Mouse (Mus musculus): ENCODE data around the gene 1700025G04Rik.

The 1700025G04Rik gene

DNA sequence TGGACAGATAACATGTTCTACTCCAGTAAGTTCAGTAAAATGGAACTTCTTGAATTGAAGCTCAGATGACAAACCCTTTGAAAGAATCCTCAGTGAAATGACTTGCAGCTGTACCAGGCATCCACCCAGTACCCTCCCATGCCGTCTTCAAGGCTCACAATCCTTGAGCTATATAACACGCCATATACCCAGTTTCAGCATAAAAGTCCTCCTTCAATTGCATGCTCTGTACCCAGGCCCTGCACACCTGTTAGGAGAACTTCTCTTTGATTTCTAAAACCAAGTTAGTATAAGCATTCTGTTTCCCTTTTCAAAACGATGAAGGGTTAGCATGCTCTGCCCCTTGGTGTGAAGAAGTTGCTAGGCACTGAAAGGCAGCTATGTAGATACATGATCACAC is 56.2 kb downstream of the 1700025G04Rik start:
- DNase-seq (ENCODE audit: low read depth, low spot score) = no peak

DNA sequence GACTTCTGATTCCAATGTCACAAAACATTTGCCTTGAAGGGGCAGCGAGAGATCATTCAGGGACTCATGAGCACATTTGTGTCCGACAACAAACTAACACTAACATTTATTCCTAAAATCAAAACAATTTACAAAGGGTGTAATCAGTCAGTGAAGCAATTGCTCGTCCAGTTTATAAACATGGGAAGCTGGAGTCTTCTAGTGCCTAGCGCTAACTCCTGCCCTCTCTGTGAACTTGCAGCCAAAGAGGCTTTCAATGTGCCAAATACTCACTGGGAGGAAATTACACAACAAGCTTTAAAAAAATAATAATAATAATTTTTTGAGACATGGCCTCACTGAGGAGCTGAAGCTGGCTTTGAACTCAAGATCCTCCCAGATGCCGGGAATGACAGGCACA is 57.8 kb downstream of the 1700025G04Rik start:
- no peak for DNase-seq (ENCODE audit: low read depth, low spot score)

DNA sequence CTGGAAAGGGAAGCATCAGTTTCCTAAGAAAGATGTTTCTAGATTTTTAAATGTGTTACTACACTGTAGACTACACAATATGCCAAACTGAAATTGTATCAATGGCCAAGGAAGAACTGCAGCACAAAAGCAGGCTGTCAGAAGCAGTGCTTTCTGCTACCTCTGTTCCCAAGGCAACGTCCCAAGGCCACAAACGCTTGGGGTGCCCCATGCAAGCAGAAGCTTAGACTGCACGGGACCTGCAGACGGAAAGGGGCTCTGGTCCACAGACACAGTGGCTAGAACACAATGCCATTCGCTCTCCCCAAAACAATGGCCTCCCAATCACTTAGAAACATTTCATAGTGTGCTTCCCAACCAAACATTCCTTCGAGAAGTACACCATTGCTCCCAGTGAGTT is 59.4 kb downstream of the 1700025G04Rik start:
- no peak for DNase-seq (ENCODE audit: low read depth, low spot score)

DNA sequence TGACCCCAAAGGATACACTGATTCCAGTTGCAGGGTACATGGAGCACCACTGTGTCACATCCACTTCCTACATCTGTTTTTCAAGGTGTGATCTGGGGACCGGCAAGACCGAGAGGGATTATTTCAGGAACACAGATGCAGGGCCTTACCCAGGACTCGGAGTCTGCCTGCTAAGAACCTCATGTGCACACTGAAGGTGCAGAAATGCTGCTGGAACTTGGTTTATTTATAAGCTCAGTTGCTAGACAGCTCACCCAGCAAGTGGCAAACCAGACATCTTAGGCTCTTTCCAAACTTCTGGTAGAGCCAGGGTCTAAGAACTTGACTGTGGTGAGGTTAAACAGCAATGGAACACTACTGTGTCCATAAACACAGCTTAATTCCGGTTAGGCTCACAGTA is 61.2 kb downstream of the 1700025G04Rik start:
- DNase-seq (ENCODE audit: low read depth, low spot score) = no peak

DNA sequence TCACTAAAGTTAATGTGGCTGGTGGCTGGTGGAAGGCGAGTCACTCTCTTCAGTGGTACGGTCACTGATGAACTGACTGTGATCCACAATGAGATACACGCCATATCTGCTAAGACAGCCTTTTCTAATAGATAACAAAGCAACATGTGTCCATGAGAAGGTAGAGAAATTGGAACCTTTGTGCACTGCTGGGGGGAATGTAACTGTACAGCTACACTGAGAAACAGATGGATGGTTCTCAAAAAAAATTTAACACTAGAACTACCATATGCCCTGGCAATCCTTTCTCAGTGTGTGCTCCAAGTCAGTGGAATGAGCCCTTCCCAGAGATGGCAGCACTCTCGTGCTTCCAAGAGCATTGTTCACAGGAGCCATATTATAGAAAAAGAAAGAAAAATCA is 63.2 kb downstream of the 1700025G04Rik start:
- DNase-seq (ENCODE audit: low read depth, low spot score) = no peak

DNA sequence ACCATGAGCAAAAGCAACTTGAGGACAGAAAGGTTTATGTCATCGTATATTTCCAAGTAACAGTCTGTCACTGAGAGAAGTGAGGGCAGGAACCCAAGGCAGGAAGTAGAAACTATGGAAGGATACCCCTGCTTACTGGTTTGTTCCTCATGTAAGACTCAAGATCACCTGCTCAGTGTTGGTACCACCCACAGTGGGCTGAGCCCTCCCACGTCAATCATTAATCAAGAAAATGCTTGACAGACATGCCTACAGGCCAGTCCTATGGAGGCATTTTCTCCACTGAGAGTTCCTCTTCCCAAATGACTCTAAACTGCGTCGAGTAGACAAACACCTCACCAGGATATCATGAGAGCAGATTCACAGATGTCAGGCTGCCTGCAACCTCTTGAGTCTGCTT is 64.6 kb downstream of the 1700025G04Rik start:
- DNase-seq (ENCODE audit: low read depth, low spot score) = no peak

DNA sequence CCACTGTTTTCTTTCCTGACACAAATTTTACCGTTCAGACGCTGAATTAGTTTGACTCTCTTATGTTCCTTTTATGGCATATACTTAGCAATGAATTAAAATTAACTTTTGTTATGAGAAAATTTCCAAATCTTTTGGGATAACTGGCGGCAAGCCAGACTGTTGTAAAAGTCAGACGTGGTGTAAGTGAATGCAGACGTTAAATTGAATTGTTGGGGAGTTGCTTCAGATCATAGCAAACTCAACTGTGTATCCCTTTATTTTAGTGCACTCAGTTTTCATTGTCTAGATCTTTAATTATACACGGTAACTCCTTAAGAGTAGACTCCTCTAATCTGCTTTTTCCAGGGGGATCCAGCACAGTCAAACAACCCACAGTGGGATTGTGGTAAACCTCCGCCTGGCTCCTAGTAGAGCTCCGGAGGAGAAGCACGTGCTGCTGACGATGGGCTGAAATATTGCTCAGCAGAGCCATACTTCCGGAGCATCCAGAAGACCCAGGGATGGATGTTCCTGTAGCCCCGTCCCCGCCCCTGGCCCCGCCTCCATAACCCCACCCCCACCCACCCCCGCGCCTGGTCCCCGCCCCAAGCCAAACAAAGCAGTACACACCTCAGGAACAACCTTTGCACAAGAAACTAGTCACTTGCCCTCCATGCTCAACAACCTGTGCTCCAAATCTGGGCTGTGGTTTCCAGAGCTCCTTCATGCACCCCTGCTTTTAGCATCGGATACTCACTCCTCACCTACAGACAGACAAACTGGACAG is 65.7 kb downstream of the 1700025G04Rik start:
- DNase-seq (ENCODE audit: low read depth, low spot score) = no peak

DNA sequence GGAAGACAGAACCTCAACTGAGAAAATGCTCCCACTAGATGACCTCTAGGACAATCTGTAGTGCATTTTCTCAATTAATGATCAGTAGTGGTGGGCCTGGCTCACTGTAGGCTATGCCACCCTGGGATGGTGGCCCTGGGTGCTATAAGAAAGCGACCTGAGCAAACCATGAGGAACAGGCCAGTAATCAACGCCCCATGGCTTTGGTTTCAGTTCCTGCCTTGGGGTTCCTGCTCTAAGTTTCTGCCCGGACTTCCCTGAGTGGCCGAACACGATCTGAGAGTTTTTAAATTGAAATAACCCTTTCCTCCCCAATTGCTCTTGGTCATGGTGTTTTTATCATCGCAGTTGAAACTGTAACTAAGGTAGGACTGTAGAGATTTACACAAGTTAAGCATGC is 69.1 kb downstream of the 1700025G04Rik start:
- DNase-seq (ENCODE audit: low read depth, low spot score) = no peak

DNA sequence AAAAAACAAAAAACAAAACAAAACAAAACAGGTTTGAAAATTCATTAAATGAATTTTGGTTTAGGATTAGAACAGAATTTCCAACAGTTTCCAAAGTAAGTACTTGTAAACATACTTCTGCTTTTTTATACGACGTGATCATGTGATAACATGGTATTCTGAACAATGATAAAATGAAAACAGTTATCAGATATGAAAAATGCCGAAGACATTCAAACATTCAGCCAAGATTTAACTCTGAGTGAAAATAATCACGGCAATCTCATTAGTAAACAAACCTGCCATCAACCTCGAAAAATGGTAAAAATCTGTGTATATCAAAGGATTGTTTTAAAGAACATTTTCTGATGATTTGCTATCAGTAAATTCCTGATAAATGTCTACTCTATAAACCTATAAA is 69.9 kb downstream of the 1700025G04Rik start:
- DNase-seq (ENCODE audit: low read depth, low spot score) = no peak

DNA sequence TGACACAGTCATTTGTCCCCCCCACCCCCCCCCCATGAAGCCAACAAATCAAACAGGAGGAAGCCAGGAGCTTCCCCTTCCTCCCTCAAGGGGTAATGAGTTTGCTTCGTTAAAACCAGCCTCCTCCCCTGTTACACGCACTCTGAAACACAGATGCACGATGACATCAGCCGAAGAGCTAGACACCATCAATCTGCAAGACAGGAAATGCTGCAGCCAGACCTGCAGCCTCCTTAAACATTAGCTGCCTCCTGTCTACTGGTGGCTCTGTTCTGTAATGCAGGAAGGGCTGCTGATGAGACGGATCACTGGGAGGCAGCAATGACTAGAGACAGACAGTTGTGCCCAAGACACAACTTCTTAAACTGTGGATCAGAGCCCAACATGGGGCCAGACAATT is 70.7 kb downstream of the 1700025G04Rik start:
- DNase-seq (ENCODE audit: low read depth, low spot score) = no peak

DNA sequence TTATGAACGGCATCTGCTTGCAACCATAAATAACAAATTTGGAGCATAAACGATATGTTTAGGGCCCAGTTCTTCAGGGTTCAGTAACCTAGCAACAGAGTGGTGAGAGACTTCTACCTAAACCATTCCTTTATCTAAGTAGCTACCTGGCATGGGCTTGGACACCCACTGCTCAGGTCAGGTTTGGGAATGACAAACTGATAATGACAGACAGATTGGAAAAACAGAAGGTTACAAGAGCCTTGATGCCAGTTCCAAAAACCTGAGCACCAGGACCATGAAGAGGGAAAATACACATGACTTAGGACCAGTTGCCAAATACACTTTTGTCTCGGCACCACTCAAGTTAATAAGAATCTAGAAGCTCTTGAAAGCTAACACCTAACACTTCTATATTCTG is 71.6 kb downstream of the 1700025G04Rik start:
- DNase-seq (ENCODE audit: low read depth, low spot score) = no peak

DNA sequence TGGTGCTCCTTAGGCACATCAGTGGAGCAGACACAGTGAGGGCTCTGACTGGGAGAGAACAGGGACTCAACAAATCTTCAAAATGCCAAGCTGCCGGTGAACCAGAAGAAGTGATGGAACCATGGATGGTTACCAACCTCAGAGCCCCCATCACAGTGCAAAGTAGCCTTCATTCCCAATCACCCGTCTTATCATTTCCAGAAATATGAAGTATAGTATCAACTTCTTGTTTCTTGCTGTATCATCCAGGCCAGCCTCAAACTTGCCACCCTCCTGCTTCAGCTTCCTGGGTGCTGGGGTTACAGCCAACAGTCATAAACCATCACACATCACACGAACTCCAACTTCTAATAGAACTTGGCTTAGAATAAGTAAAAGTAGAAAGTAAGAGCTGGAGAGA is 73.3 kb downstream of the 1700025G04Rik start:
- DNase-seq (ENCODE audit: low read depth, low spot score) = no peak

DNA sequence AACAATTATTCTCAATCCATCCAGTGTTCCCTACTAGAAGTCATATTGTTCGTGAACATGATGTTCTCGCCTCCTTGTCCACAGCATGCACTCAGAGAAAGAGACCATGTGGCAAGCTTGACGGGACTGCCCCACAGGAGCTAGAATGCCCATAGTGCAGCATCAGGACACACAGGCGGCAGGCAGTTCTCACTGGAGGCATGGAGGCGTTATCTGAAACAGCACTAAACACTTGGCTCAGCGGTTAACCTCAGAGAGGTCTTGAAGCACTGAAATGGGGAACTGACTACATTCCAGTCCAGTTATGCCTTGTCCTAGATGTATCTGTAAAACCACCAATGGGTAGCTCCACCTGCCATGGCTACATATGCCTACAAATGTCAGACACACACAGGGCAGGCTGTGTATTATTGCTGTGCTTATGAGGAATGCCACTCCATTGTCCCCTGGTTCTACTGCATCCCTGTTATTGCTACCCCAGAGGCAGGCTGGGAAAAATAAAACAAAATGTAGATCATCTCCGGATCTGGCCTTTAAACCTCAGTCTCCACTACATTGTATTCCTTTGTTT is 74.3 kb downstream of the 1700025G04Rik start:
- DNase-seq (ENCODE audit: low read depth, low spot score) = no peak

DNA sequence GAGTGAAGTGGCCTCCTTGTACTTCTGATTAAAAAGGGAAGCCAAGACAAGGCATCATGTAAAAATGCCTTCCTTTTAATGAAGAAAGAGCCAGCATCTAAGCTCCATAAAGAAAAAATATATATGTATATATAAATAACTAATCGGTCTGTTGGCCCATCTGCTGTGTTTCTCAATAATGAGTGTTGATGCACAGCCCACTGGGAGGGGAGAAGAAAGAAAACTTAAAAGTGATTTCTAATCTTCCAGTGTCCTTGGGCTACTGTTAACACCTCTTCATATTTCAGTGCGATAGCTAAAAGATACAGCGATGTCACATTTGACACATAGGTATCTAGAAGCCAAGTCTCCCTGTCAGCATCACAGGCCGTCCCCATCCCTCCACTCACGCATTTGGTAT is 78.2 kb downstream of the 1700025G04Rik start:
- DNase-seq (ENCODE audit: low read depth, low spot score) = no peak

DNA sequence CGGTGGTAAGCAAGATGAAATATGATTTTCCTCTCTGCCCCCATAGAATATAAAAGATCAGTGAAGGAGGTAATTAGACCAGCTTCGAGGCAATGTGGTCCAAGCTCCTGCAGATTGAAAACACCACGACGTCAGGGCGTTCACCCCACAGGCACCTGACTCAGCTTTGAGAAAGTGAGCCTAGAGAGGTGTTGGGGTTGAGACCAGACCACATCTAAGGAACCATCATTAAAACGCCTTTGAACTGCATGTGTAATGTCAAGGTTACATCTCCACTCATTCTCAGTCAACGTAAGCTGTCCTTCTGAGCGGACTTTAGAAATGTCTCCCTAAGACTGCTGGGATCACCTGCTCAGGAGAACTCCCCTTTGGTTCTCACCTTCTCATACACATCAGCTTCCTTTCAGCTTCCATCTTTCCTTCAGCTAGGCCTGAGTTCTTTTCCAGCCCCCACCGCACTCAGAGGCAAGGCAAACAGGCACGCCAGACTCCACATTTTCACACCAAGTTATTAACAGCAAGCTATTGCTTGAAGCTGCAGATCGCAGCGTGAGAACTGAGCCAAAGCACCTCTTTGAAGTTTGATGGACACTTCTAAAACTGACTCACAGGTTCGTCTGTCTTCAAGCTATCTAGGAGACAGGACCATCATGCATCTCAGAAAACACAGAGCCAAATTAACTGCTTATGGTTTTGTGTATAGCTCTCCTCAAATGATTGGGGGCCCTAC is 79.5 kb downstream of the 1700025G04Rik start:
- DNase-seq (ENCODE audit: low read depth, low spot score) = no peak

DNA sequence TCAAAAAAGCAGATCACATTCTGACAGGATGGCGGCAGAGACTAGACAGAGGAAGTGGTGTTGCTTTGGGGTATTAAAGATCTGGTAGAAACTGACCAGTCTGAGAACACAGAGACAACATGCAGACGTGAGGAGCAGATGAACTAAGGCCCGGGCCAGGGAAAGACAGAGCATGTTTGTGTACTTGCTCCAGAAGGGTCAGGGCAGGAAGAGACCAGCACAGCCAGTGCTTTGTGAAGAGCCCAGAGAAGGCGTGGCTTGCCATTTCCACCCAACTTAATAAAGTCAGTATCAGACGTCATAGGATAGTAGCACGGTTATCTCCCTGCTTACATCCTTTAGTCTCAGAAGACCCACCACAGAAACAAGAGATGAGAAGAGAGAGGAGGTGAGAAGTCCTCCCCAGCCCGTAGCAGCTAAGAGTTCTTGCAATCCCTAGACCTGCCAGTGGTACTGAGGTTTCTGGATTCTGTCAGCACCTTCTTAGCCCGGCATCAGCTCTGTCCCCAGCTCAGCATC is 81.4 kb downstream of the 1700025G04Rik start:
- DNase-seq (ENCODE audit: low read depth, low spot score) = no peak

DNA sequence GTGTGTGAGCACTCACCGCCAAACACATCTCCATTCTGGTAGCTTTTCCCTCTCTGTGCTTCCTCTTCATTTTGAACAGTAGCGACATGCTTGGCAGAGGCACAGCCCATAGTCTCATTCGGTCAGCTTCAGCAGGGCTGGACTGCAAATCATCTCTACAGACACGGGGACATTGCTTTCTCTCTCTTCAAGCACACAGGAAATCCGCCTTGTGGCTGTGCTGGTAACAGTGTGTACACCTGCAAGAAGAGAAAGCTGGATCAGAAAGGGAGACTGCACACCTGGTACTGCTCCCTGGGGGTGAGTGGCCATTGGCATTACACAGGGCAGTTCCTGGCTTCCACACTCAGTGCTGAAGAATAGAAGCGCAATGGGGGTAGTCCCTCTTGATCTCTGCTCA is 83.4 kb downstream of the 1700025G04Rik start:
- no peak for DNase-seq (ENCODE audit: low read depth, low spot score)

DNA sequence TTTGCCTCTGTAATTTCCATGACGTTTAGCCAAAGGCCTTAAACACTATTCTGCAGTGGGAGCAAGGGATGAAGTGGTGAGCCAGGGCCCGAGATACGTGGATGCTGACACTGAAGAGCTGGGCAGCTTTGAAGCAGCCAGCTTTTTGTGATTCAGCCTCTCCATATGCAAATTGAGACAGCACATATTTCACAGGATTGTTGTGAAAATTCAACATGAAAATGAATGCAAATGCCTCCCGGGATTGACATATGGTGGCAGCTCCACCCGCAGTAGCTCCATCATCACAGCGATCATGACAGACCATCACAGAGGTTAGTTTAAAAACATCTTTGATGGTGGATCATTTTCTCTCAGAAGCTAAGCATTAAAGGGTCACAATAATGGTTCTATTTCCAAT is 85.4 kb downstream of the 1700025G04Rik start:
- DNase-seq (ENCODE audit: low read depth, low spot score) = no peak

DNA sequence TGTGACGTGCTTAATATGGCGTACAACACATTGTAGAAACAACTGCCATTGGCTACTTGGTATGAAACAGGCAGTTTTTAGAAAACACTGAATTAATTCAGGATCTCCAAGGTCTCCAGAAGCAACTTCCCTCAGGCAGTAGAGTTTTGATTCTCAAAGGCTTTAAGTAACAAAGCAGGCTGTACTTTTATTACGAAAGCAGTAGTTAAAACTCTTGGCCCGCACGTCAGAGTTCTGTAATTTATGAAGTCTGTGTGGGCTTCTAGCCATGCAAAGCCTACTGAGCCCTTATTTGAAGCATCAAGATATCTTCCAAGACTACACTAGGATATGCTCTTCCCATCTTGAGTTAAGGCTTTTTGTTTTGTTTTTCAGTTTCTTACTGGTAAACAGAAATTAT is 89.5 kb downstream of the 1700025G04Rik start:
- DNase-seq (ENCODE audit: low read depth, low spot score) = no peak

DNA sequence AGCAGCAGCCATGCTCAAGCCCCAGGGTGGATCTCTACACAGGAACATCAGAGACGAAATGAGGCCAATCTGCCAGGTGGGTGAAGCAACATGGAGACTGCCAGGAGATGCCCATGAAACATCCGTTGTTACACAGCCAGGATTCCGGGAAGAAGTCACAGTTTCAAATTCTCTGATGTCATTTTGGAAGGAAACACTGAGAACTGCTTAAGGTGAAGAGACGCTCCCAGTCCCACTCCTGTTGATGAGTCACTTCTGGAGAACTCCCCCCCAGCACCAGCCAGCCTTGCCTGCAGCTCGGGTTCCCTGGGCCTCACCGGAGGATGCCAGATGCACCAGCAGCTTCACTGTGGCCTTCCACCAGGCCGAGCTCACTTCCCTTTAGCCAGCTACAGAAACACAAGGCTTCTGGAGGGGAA is 90.5 kb downstream of the 1700025G04Rik start:
- DNase-seq (ENCODE audit: low read depth, low spot score) = no peak

DNA sequence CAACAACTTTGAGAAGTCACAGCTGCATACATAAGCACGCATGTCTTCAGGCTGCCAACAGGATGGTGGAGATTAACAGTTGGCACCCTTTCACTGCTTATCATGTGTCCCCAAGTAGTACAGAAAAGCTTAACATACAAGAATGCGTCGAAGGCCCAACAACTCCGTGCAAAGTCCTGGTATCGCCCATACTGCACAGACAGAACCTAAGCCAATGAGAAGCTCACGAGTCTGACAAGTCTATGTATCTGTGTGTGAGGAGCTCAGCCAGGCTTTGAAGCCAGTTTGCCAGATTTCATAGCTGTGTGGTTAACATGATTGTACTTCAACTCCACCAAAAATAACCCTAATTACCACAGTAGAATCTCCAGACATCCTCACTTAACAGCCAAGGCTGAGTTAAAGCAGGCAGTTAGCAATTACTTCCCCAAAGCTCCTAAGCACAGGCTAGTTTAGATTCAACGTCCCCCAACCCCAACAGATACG is 91.2 kb downstream of the 1700025G04Rik start:
- DNase-seq (ENCODE audit: low read depth, low spot score) = no peak

DNA sequence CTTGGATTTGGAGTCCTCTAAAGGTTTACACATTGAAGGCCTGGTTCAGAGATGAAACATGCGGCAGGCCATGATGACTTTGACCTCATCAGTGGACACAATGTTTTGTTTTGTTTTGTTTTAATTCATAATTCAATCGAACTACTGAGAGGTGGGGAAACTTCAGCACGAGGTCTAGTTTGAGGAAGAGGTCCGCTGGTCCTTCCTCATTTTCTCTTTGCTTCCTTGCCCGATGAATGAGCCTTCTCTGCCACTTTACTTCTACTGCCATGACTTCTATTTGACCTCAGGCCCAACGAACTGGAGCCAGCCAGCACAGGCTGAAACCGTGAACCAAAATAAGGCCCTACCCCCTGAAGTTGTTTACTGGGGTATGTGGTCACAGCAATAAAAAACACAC is 92.3 kb downstream of the 1700025G04Rik start:
- no peak for DNase-seq (ENCODE audit: low read depth, low spot score)

All from c-Kit-negative CD71-positive TER-119-positive erythroid progenitor cells, embryonic 14.5 days (primary cell).